Mouse (Mus musculus): Measurements from ENCODE around the gene Msantd1. TPM values are rescaled to one million over a fixed set of nuclear protein-coding genes. Genes with fewer than 3 reads are reported as not detected.
"Not testable (repeated sequence)": the region's sequence is repeated elsewhere in the genome, so short reads cannot be mapped to it uniquely, and the experiment has no call there.

Msantd1 gene
- 1.4 TPM in 2 replicates for total RNA-seq (2021)
- long read RNA-seq, experiment 1, partial matches to known transcripts: 0 of 1 reads
- long read RNA-seq, experiment 1, other reads (novel, unspliced or antisense): 1 of 1 reads
- long read RNA-seq, experiment 2, partial matches to known transcripts: 0 of 1 reads
- long read RNA-seq, experiment 2, other reads (novel, unspliced or antisense): 1 of 1 reads

- no peak for DNase-seq
These were observed at the start of gene Msantd1 for GRCm38 (mm10) chr5:34907910-34908725. Msantd1 (plus strand) TSS chr5:34908012.

DNA sequence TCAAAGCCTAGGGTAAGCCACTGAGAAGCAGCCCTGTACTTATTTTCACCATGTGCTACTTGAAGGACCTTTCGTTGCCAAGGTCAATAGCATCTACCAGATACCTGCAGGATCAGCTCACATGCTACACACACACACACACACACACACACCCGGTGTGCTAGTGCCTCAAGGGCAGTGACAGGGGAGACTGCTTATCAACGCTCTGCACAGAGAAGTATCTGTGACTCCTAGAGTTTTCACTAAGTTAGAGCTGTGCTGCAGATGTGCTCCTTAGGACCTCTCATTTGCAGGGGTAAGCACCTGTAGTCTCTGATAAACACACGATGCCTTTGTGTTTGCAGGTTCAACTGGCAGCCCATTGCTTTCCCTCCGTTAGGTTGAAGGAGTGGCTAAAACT is 42.4 kb upstream of the Msantd1 start:
- no peak for DNase-seq

DNA sequence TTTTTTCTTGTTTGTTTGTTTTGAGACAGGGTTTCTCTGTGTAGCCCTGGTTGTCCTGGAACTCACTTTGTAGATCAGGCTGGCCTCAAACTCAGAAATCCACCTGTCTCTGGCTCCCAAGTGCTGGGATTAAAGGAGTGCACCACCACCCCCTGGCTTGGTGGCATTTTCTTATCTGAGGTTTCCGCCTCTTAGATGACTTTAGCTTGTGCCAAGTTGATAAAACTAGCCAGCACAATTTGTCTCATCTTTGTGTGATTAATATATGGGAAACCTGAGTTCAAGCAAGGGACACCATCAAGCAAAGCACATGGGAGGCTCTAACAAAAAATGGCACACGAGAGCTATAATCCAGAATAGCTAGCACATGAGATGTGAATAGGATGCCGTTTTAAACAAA is 27.5 kb upstream of the Msantd1 start:
- DNase-seq: not testable (repeated sequence)

- no peak for DNase-seq
These were observed 26.8 kb upstream of the Msantd1 start for GRCm38 (mm10) chr5:34881023-34881422.

GRCm38 (mm10) chr5:34885250-34885649 is 22.6 kb upstream of the Msantd1 start:
- peak; percentile 24 for DNase-seq

GRCm38 (mm10) chr5:34889252-34889651 is 18.6 kb upstream of the Msantd1 start:
- DNase-seq: no peak

DNA sequence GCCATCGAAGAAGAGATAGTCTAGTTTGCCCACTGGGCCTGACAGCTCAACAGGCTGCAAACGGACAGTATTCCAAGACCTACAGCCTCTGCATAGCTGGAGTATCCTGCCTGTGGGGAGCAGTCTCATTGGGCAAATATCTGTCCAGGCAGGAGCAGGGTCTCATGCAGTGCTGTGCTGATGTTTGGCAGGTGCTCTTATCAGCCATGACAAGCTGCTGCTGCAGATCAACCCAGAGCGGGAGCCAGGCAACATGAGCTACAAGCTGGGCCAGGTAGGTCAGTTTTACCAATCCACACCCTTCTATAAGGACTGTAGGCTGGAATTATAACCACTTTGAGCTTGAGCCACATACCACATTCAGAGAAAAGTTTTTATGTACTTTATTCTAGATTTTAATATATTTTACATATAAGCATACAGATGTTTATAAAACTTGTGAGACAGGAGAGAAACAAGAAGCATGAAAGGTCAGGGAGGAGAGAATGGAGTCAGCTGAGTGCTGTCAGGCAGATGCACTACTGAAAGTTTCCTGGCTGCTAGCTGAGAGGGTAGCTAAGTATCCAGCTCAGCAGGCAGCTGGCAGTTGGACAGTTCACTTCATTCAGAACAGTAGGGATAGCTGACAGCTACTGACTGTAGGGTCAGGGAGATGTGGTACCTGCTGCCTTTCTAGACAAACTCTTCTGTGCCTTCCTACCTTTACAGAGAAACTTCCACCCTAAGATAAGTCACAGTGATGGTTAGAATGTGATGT is 10.9 kb upstream of the Msantd1 start:
- no peak for DNase-seq

GRCm38 (mm10) chr5:34899787-34900469 is 7.9 kb upstream of the Msantd1 start:
- no peak for DNase-seq

DNA sequence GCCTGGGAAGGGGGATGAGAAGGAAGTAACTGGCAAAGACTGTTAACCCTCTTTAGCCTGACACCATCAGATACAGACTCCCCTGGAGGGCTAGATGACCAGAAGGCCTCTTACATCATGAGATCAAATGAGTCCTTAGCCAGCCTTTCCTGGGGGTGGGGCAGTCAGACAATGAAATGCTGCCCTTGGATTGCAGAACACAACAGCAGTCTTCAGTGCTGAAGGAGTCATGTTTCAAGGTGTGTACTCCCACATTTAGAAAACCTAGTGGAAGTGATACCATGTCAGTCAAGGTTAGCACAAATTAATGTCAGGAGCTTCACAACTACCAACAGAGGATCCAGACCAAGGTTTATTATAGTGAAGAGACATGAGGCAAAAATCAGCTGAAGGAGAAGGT is 5.4 kb upstream of the Msantd1 start:
- DNase-seq: no peak

- DNase-seq: peak; percentile 40
These were observed 4.9 kb upstream of the Msantd1 start for GRCm38 (mm10) chr5:34902811-34903385.

GRCm38 (mm10) chr5:34904412-34904811 is 3.4 kb upstream of the Msantd1 start:
- DNase-seq: no peak

DNA sequence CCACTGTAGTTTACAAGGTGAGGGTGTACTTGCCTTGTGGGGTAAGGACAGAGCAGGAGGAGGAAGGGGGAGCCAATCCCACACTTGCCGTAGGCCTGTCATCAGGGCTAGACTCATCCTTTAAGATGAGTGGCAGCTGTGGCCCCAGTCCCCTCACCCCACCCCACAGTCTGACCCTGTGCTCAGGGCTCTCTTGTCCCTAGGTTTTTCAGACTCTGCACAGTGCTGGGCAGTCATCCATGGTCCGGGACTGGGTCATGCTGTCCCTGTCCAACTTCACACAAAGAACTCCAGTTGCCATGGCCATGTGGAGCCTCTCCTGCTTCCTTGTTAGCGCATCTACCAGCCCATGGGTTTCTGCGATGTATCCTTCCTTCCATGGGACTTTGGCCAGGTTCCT is 582 bp upstream of the Msantd1 start:
- DNase-seq: no peak

GRCm38 (mm10) chr5:34908726-34909633 is 1.2 kb downstream of the Msantd1 start:
- no peak for DNase-seq

GRCm38 (mm10) chr5:34909634-34910503 is 2.1 kb downstream of the Msantd1 start:
- DNase-seq: no peak

DNA sequence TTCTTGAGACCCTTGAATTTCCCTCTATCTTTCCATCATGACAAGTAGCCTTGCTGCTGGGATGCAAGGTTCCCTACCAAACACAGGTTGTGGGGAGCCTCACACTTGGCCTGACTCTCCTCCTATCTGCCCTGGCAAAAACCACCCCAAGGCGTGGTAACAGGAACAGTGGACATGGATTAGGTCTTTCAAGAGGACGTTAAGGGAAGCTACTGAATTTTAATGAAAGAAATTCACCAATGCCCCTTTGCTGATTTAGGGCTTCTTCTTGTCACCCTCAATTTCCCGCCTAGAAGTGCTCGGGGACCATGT is 2.6 kb downstream of the Msantd1 start:
- DNase-seq: no peak

GRCm38 (mm10) chr5:34915801-34916200 is 8.0 kb downstream of the Msantd1 start:
- peak; percentile 87 for DNase-seq

DNA sequence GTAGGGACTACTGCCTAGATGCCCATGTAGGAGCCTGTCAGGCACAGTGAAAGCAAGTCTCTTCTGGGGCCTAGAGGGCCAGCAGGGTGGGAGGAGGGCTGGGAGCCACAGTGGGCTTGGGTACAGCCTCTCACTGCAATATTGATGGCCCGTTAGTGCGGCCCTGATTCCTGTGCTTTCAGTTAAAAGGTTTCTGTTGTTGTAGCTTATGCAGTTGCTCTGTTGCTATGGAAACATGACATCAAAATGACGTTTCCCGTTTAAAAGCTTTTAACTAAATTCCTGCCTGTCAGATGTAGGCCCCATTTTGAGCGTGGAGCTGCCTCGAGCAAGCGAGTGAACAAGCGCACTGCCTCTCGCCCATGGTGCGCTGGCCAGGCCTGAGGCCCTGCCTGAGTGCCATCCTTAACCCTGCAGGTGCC is 9.4 kb downstream of the Msantd1 start:
- no peak for DNase-seq

DNA sequence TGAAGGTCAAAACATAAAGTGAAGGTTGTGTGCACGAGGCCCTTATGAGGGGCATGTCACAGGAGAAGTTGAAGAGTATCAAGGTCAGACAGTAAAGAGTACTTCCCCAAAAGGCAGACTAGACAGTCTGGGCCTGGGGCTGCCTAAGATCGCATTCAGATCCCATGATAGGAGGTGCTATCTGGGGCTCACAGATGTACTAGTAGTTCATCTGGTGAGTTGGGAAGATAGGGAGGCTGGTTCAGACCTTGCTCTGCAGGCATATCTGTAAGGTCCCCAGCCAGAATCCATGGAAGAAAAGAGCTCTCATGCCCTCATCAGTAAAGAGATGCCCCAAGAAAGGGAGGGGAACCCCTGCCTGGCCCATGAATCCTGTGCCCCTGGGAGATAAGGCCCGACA is 11.0 kb downstream of the Msantd1 start:
- DNase-seq: no peak

GRCm38 (mm10) chr5:34922531-34922930 is 14.7 kb downstream of the Msantd1 start:
- DNase-seq: no peak

GRCm38 (mm10) chr5:34923920-34924319 is 16.1 kb downstream of the Msantd1 start:
- DNase-seq: no peak
